Mouse (Mus musculus) megakaryocyte, embryonic 14.5 days (primary cell): ENCODE data around the gene Sirt4.

Source experiments
- FLI1 ChIP-seq: IDR thresholded peaks from 2 replicates; pipeline ENCODE4 v1.6.1; 2012; ENCODE audit warnings: low read length, inconsistent platforms, mixed read lengths
- GATA1 ChIP-seq: IDR thresholded peaks from 3 replicates; pipeline ENCODE4 v1.6.1; 2012; ENCODE audit warnings: mixed read lengths, low read length, inconsistent platforms, borderline replicate concordance

GRCm38 (mm10) chr5:115491771-115492322 is 7.3 kb upstream of the Sirt4 start:
- TF ChIP-seq GATA1, result no peak
- no peak for TF ChIP-seq FLI1
